Mouse (Mus musculus) C2C12 (cell line): Measurements from ENCODE around the gene Tox2.

Experiments
- CEBPB ChIP-seq: IDR thresholded peaks from one replicate; pipeline ENCODE4 v1.6.1; 2011; ENCODE audit warnings: low read depth, mild to moderate bottlenecking, control low read depth, moderate library complexity
- CTCF ChIP-seq: IDR thresholded peaks from one replicate; pipeline ENCODE4 v1.5.1; 2011; ENCODE audit not compliant: control insufficient read depth, insufficient read depth, insufficient read length
- MAX ChIP-seq: IDR thresholded peaks from one replicate; pipeline ENCODE4 v1.6.1; 2011; ENCODE audit warnings: mild to moderate bottlenecking, control low read depth
- MYOD1 ChIP-seq: IDR thresholded peaks from one replicate; pipeline ENCODE4 v1.6.1; 2011; ENCODE audit warnings: low read depth; ENCODE audit not compliant: control insufficient read depth, insufficient read length
- MYOG ChIP-seq: IDR thresholded peaks from one replicate; pipeline ENCODE4 v1.6.1; 2011; ENCODE audit not compliant: control insufficient read depth, insufficient read length; ENCODE audit errors: extremely low read depth
- USF1 ChIP-seq: IDR thresholded peaks from one replicate; pipeline ENCODE4 v1.6.1; 2011; ENCODE audit warnings: low read depth, mild to moderate bottlenecking, control low read depth, moderate library complexity

- TF ChIP-seq CTCF, result no peak
- no peak for TF ChIP-seq MAX
- TF ChIP-seq MYOD1, result no peak
- no peak for TF ChIP-seq CEBPB
- TF ChIP-seq USF1, result no peak
- TF ChIP-seq MYOG, result no peak
Observed at GRCm38 (mm10) chr2:163203635-163204547, 966 bp downstream of the Tox2 start.
